Mouse (Mus musculus) ES-E14 (cell line): ENCODE data around the gene Fabp3. TPM values are rescaled to one million over a fixed set of nuclear protein-coding genes. Genes with fewer than 3 reads are reported as not detected.

Source experiments
- DNase-seq: peaks from one replicate; pipeline ENCODE4 v3.0.0-alpha.2; 2013; ENCODE audit warnings: low read depth, low spot score
- H3K27ac ChIP-seq: 2 replicates; pipeline ENCODE4 v1.5.1; 2012; ENCODE audit warnings: low read depth, mild to moderate bottlenecking, low read length, moderate library complexity, mixed read lengths; ENCODE audit not compliant: poor library complexity, insufficient read depth, severe bottlenecking
- H3K36me3 ChIP-seq: 2 replicates; pipeline ENCODE4 v1.6.1; 2012; ENCODE audit warnings: mild to moderate bottlenecking, low read length, moderate library complexity, mixed read lengths; ENCODE audit not compliant: control insufficient read depth, poor library complexity, insufficient read depth, severe bottlenecking
- H3K4me1 ChIP-seq, 2 experiments: fragments of 150-350 bp in 1 of 2; sonication (generic) in 1 of 2; 2 replicates each; pipeline ENCODE4 v1.6.1; 2012; ENCODE audit warnings: low read length in 2 of 2, mild to moderate bottlenecking in 1 of 2, mixed read lengths in 1 of 2; ENCODE audit not compliant: control insufficient read depth in 2 of 2, insufficient read depth in 2 of 2, poor library complexity in 1 of 2
- H3K4me3 ChIP-seq, 2 experiments: fragments of 150-350 bp in 1 of 2; sonication (generic) in 1 of 2; 2 replicates each; pipeline ENCODE4 v1.5.1; 2012; ENCODE audit warnings: low read length in 2 of 2, low read depth in 1 of 2, mild to moderate bottlenecking in 1 of 2, mixed read lengths in 1 of 2; ENCODE audit not compliant: insufficient read depth in 1 of 2, poor library complexity in 1 of 2, severe bottlenecking in 1 of 2
- H3K9ac ChIP-seq: 2 replicates; pipeline ENCODE4 v1.6.1; 2012; ENCODE audit warnings: low read depth, mild to moderate bottlenecking, low read length, mixed read lengths; ENCODE audit not compliant: poor library complexity, insufficient read depth, severe bottlenecking
- H3K9me3 ChIP-seq: fragments of 150-350 bp; sonication (generic); 2 replicates; pipeline ENCODE4 v1.6.1; 2012; ENCODE audit warnings: low read depth, mild to moderate bottlenecking, low read length; ENCODE audit not compliant: control insufficient read depth, insufficient read depth
- CHD2 ChIP-seq: IDR thresholded peaks from 2 replicates; pipeline ENCODE4 v1.6.1; 2014; ENCODE audit warnings: mild to moderate bottlenecking, low read depth, low read length, inconsistent platforms
- HCFC1 ChIP-seq: IDR thresholded peaks from 2 replicates; pipeline ENCODE4 v1.6.1; 2012; ENCODE audit warnings: low read length, inconsistent platforms, borderline replicate concordance; ENCODE audit not compliant: insufficient read depth
- MAFK ChIP-seq: IDR thresholded peaks from 2 replicates; pipeline ENCODE4 v1.6.1; 2014; ENCODE audit warnings: mild to moderate bottlenecking, low read depth, low read length, inconsistent platforms; ENCODE audit not compliant: insufficient read depth
- ZC3H11A ChIP-seq: IDR thresholded peaks from 2 replicates; pipeline ENCODE4 v1.6.1; 2012; ENCODE audit warnings: low read depth, mild to moderate bottlenecking, inconsistent platforms, low read length, borderline replicate concordance
- ZNF384 ChIP-seq: IDR thresholded peaks from 2 replicates; pipeline ENCODE4 v1.6.1; 2012; ENCODE audit warnings: low read depth, low read length, inconsistent platforms
- in situ Hi-C, 2 experiments: fragments of 600-800 bp; cut with MboI; formaldehyde crosslinking; loops; one replicate each; pipeline ENCODE4 v1.15.1; 2025; ENCODE audit warnings: low sequenced_read_pairs in 2 of 2, inconsistent platforms in 1 of 2; ENCODE audit not compliant: unreplicated experiment in 2 of 2
- total RNA-seq: library from RNA; depleted of rRNA; stranded (reverse); fragments of 300-350 nt; gene quantifications from 2 replicates; pipeline ENCODE4 v1.2.3, GENCODE M21; 2012

Fabp3 gene
- total RNA-seq, 1 experiment, result 145 TPM

- no peak for DNase-seq
These were observed 12.0 kb upstream of the Fabp3 start for GRCm38 (mm10) chr4:130296243-130296965.

GRCm38 (mm10) chr4:130297123-130297529, 11.3 kb upstream of the Fabp3 start:
- no peaks in the 10 kb centered on the region for H3K36me3 ChIP-seq
- H3K9ac ChIP-seq, result no peak overlapping the region
- peak; percentile 32 for TF ChIP-seq ZC3H11A
- peak; percentile 45; the same call in 1 of the 2 replicates for TF ChIP-seq MAFK
- no peak for TF ChIP-seq HCFC1
- no peak for TF ChIP-seq ZNF384
- no peak for TF ChIP-seq CHD2
- in situ Hi-C loops, result no loop called here
- peak; percentile 86 for DNase-seq
- no peak overlapping the region for H3K27ac ChIP-seq
- H3K9me3 ChIP-seq, result no peaks in the 10 kb centered on the region
- H3K4me3 ChIP-seq, result no peak overlapping the region
- H3K4me1 ChIP-seq, result peaks cover 11 to 23% of the 10 kb centered on the region in 2 experiments; a peak in 3 of 4 replicates

More at GRCm38 (mm10) chr4:130296243-130296965, 12.0 kb upstream of the Fabp3 start:
- Histone ChIP-seq H3K4me3 (no peak overlapping the region), H3K4me1 (peaks cover 11 to 19% of the 10 kb centered on the region in 2 experiments; a peak in 3 of 4 replicates), H3K36me3 (no peaks in the 10 kb centered on the region), H3K9me3 (no peaks in the 10 kb centered on the region), H3K27ac (no peak overlapping the region), H3K9ac (no peak overlapping the region)
- TF ChIP-seq ZC3H11A (no peak), HCFC1 (no peak), CHD2 (no peak)
- in situ Hi-C loops, result no loop called here

GRCm38 (mm10) chr4:130298877-130299628, 9.3 kb upstream of the Fabp3 start:
- no peak overlapping the region for H3K27ac ChIP-seq
- no peaks in the 10 kb centered on the region for H3K36me3 ChIP-seq
- H3K4me3 ChIP-seq, result peak overlapping the region in 1 of 2 experiments; percentile 34; a peak in 2 of 4 replicates
- TF ChIP-seq HCFC1 (no peak), MAFK (no peak), ZNF384 (no peak), CHD2 (no peak), ZC3H11A (no peak)
- H3K4me1 ChIP-seq, result peaks cover 14 to 28% of the 10 kb centered on the region in 2 experiments
- peak overlapping the region; percentile 36 for H3K9ac ChIP-seq
- no peaks in the 10 kb centered on the region for H3K9me3 ChIP-seq
- DNase-seq, result no peak
- in situ Hi-C loops, result no loop called here

- no peak for DNase-seq
- H3K27ac ChIP-seq, result no peak overlapping the region
- in situ Hi-C loops, result no loop called here
- peaks cover 14 to 32% of the 10 kb centered on the region in 2 experiments for H3K4me1 ChIP-seq
- no peaks in the 10 kb centered on the region for H3K36me3 ChIP-seq
- peak overlapping the region; percentile 36 for H3K9ac ChIP-seq
- H3K9me3 ChIP-seq, result no peaks in the 10 kb centered on the region
- H3K4me3 ChIP-seq, result peak overlapping the region in 1 of 2 experiments; percentile 34; a peak in 2 of 4 replicates
- TF ChIP-seq ZC3H11A (no peak), MAFK (no peak), ZNF384 (no peak), CHD2 (no peak), HCFC1 (no peak)
These were observed 8.8 kb upstream of the Fabp3 start for GRCm38 (mm10) chr4:130299629-130300018.
